Mouse (Mus musculus): ENCODE measurements around the gene Thsd4. TPM values are rescaled to one million over a fixed set of nuclear protein-coding genes. Genes with fewer than 3 reads are reported as not detected.

Thsd4 gene
- polyA plus RNA-seq, 1 experiment from 2014 or later = 6.4 TPM

DNA sequence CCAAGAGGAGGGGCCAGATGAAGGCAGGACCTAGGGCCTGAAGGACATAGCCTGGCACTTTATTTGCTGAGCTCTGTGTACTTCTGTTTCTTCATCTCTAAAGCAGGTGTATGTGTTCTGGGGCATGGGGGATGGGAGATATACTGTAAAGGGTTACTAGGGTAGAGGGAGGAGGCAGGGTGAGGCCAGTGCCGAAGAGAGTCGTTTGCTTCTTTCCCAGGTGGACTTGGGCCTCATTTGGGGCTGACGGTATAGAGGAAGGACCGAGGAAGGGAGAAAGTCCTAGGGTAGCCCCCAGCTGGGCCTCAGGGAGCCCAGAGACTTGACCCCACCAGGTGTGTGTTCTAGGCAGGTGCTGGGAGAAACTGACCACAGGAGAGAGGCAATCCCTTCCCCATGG lies 569.9 kb downstream of the Thsd4 start:
- no peak for ATAC-seq (ENCODE audit: low FRiP score)

DNA sequence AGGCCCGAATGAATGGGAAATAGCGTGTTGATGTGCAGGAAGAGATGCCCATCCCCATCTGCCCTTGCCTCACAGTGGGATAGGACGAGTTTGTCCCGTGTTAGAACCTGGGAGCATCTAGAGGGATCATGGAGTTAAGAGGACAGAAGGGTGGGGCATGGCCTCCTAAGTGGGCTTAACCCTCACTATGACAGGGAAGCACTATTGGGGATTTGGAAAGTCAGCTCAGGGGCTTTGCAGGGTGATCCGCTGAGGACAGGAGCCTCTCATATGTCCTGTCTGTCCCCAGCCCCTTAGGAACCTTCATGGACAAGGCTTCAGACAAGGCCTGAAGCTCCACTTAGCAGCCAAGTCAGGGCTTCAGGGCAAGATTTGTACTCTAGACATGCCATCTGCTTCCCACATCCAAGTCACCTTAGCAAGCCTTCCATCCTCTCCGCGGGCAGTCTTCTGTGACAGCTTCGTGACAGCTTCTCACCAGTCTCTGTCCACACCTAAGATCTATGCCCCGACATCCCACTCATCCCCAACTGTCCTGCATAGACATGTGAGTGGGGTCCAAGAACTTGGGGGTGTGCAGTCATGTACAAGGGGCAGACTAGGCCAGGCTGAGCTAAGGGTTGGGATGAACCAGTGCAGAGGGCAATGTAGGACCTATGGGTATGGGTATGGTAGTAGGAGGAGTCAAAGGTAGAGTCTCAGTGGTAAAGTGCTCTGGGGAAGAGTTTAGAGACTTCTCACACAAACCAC lies 570.7 kb downstream of the Thsd4 start:
- H3K4me3 ChIP-seq (replicated peaks; ENCODE audit: low read length) = no peak overlapping the region
- no peak for ATAC-seq (ENCODE audit: low FRiP score)

More for the DNA sequence above, 569.9 kb downstream of the Thsd4 start:
- Histone ChIP-seq H3K4me1 (replicated peaks; ENCODE audit: control insufficient read depth, insufficient read depth, low read length) (no peaks in the 10 kb centered on the region), H3K36me3 (replicated peaks; ENCODE audit: control insufficient read depth, insufficient read depth) (no peaks in the 10 kb centered on the region), H3K4me2 (replicated peaks) (no peak overlapping the region), H3K9ac (no peak overlapping the region), H3K27ac (no peak overlapping the region), H3K4me3 (replicated peaks; ENCODE audit: low read length) (no peak overlapping the region), H3K27me3 (ENCODE audit: control insufficient read depth, insufficient read depth, low read length) (no peaks in the 10 kb centered on the region), H3K9me3 (ENCODE audit: control insufficient read depth, low read length) (no peaks in the 10 kb centered on the region)
- WGBS = 90% methylated on average over 4 of the region's 4 CpGs
- DNase-seq (ENCODE audit: low spot score) = no peak

DNA sequence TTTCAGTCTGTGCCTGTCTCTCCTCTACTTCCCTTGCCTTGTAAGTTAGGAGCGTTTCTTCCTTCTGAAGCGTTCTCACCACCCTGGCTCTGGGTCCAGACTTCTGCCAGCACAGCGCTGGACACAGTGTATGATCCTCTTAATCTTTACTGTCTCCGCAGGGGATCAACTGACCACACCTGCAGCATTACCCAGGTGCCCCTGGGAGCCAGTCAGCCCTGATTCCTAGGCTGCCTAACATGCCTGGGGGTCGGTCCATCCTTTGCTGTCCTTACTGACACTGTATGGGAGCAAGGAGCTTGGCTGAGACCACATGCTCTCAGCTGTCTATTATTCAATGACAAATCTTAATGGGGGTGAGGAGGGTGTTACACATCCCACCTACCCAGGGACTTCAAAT lies 571.9 kb downstream of the Thsd4 start:
- WGBS = 95% methylated on average over 5 of the region's 5 CpGs
- Histone ChIP-seq H3K4me1 (replicated peaks; ENCODE audit: control insufficient read depth, insufficient read depth, low read length) (no peaks in the 10 kb centered on the region), H3K4me2 (replicated peaks) (no peak overlapping the region), H3K36me3 (replicated peaks; ENCODE audit: control insufficient read depth, insufficient read depth) (no peaks in the 10 kb centered on the region), H3K4me3 (replicated peaks; ENCODE audit: low read length) (no peak overlapping the region), H3K9me3 (ENCODE audit: control insufficient read depth, low read length) (no peaks in the 10 kb centered on the region), H3K9ac (no peak overlapping the region), H3K27ac (no peak overlapping the region), H3K27me3 (ENCODE audit: control insufficient read depth, insufficient read depth, low read length) (no peaks in the 10 kb centered on the region)
- no peak for DNase-seq (ENCODE audit: low spot score)
- no peak for ATAC-seq (ENCODE audit: low FRiP score)

More for the DNA sequence above, 570.7 kb downstream of the Thsd4 start:
- H3K9ac ChIP-seq = no peak overlapping the region
- no peaks in the 10 kb centered on the region for H3K36me3 ChIP-seq (replicated peaks; ENCODE audit: control insufficient read depth, insufficient read depth)
- no peaks in the 10 kb centered on the region for H3K4me1 ChIP-seq (replicated peaks; ENCODE audit: control insufficient read depth, insufficient read depth, low read length)
- H3K9me3 ChIP-seq (ENCODE audit: control insufficient read depth, low read length) = no peaks in the 10 kb centered on the region
- no peak overlapping the region for H3K4me2 ChIP-seq (replicated peaks)
- no peak overlapping the region for H3K27ac ChIP-seq
- DNase-seq (ENCODE audit: low spot score) = no peak
- H3K27me3 ChIP-seq (ENCODE audit: control insufficient read depth, insufficient read depth, low read length) = no peaks in the 10 kb centered on the region
- WGBS = 91% methylated on average over 9 of the region's 9 CpGs

DNA sequence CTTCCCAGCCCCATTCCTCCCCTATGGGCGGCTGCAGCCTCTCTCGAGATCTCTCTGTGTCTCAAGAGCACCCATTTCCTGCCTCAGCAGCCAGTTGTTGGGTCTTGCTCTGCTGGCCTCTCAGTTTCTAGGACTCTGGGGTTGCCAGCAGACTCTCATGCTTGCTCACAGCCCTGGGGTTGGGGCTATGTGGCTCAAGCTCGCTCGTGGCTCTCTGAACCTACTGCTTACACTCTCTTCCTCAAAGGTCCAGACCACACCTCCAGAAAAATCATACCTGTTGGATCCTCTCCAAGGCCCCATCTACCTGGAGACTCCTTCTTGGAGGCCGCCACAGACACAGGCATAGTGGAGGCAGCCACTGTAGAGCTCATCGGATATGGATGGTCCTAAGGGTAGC lies 572.3 kb downstream of the Thsd4 start:
- no peaks in the 10 kb centered on the region for H3K9me3 ChIP-seq (ENCODE audit: control insufficient read depth, low read length)
- H3K27ac ChIP-seq = no peak overlapping the region
- no peaks in the 10 kb centered on the region for H3K36me3 ChIP-seq (replicated peaks; ENCODE audit: control insufficient read depth, insufficient read depth)
- WGBS = 89% methylated on average over 6 of the region's 6 CpGs
- ATAC-seq (ENCODE audit: low FRiP score) (no peak), DNase-seq (ENCODE audit: low spot score) (no peak)
- no peaks in the 10 kb centered on the region for H3K4me1 ChIP-seq (replicated peaks; ENCODE audit: control insufficient read depth, insufficient read depth, low read length)
- no peak overlapping the region for H3K4me3 ChIP-seq (replicated peaks; ENCODE audit: low read length)
- no peaks in the 10 kb centered on the region for H3K27me3 ChIP-seq (ENCODE audit: control insufficient read depth, insufficient read depth, low read length)
- no peak overlapping the region for H3K9ac ChIP-seq
- H3K4me2 ChIP-seq (replicated peaks) = no peak overlapping the region

DNA sequence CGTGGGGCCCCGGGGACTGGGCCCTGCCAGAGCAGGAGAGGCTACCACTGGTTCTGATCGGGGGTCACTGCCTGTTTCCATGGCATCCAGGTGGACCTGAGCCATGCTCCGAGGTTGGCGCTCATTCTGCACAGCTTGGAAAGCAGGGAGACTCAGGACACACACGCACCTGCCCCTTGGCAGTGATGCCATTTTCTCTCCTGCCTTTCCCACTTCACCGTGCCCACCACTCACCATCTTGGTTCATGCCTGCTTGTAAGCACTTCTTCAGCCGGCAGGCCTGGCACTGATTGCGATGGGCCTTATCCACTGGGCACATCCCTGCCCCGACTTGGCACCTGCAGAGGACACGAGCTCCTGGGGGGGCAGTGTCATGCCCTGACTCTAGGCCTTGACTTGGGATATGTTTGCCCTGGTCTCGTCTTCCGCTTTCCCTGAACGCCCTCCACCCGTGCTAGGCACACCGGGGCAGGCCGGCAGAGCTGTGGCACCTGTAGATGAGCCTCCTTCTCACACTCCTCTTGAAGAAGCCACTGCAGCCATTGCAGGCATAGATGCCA lies 573.1 kb downstream of the Thsd4 start:
- DNase-seq (ENCODE audit: low spot score) = no peak
- Histone ChIP-seq H3K9me3 (ENCODE audit: control insufficient read depth, low read length) (no peaks in the 10 kb centered on the region), H3K27ac (no peak overlapping the region), H3K4me2 (replicated peaks) (no peak overlapping the region), H3K4me3 (replicated peaks; ENCODE audit: low read length) (no peak overlapping the region), H3K4me1 (replicated peaks; ENCODE audit: control insufficient read depth, insufficient read depth, low read length) (no peaks in the 10 kb centered on the region), H3K9ac (no peak overlapping the region), H3K27me3 (ENCODE audit: control insufficient read depth, insufficient read depth, low read length) (no peaks in the 10 kb centered on the region), H3K36me3 (replicated peaks; ENCODE audit: control insufficient read depth, insufficient read depth) (no peaks in the 10 kb centered on the region)
- 88% methylated on average over 17 of the region's 17 CpGs for WGBS
- ATAC-seq (ENCODE audit: low FRiP score) = no peak

DNA sequence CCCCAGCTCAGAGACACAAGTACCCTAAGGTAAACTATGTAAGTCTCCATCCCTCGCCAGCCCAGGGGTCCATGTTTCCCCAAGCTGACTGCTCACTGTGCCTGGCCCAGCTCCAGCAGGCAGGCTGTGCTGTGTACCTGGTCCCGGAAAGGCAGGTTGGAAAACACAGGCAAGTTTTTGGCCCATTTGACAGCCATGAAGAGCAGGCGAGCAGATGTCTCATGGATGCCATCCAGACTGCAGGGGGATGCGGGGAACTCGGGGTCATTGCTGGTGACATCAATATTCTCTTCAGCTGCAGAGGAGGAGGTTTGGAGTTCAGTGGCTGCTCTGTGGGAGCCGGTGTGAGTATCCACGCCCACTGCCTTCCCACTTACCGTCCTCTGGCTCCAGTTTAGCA lies 573.6 kb downstream of the Thsd4 start:
- WGBS = 64% methylated on average over 8 of the region's 8 CpGs
- H3K4me2 ChIP-seq (replicated peaks) = no peak overlapping the region
- no peaks in the 10 kb centered on the region for H3K27me3 ChIP-seq (ENCODE audit: control insufficient read depth, insufficient read depth, low read length)
- H3K9ac ChIP-seq = no peak overlapping the region
- H3K27ac ChIP-seq = no peak overlapping the region
- no peaks in the 10 kb centered on the region for H3K4me1 ChIP-seq (replicated peaks; ENCODE audit: control insufficient read depth, insufficient read depth, low read length)
- ATAC-seq (ENCODE audit: low FRiP score) (no peak), DNase-seq (ENCODE audit: low spot score) (no peak)
- no peaks in the 10 kb centered on the region for H3K9me3 ChIP-seq (ENCODE audit: control insufficient read depth, low read length)
- H3K4me3 ChIP-seq (replicated peaks; ENCODE audit: low read length) = no peak overlapping the region
- H3K36me3 ChIP-seq (replicated peaks; ENCODE audit: control insufficient read depth, insufficient read depth) = no peaks in the 10 kb centered on the region

DNA sequence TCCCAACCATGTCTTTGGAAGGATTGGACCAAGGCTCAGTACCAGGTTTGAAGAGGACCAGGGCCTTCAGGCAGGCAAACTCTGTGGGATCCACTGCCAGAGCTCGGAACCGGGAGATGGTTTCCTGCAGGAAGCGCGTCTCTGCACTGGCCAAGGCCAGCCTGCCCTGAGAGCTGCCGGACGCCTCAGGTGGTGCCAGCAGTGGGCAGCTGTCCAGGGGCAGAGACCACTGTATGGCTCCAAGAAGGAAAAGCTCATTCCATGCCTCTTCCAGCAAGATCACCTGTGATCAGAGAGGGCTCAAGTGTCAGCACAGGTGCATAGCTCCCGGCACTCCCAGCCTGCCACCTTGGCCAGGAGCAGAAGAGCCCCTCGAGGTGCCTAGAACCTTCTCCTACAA lies 574.6 kb downstream of the Thsd4 start:
- WGBS = 87% methylated on average over 8 of the region's 8 CpGs
- DNase-seq (ENCODE audit: low spot score) = no peak
- no peak overlapping the region for H3K4me2 ChIP-seq (replicated peaks)

DNA sequence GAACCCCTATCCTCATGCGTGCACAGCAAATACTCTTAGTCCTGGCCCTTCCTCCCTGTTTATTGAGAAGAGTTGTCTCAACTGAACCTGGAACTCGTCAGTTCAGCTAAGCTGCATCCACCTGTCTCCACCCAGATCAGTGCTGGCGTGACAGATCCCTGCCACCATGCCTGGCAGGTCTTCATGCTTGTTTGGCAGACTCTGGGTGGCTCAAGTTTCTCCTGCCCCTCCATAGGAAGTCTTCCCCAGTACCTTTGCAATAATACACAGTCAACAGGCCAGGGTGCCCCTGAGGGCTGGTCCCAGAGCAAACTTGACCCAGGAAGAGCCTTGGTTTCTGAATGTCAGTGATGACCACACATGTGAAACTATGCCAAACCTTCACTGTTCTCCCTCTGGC lies 576.6 kb downstream of the Thsd4 start:
- ATAC-seq (ENCODE audit: low FRiP score) = no peak
- WGBS = 86% methylated on average over 3 of the region's 3 CpGs

More for the DNA sequence above, 574.6 kb downstream of the Thsd4 start:
- Histone ChIP-seq H3K4me1 (replicated peaks; ENCODE audit: control insufficient read depth, insufficient read depth, low read length) (no peaks in the 10 kb centered on the region), H3K27ac (no peak overlapping the region), H3K9me3 (ENCODE audit: control insufficient read depth, low read length) (no peaks in the 10 kb centered on the region), H3K9ac (no peak overlapping the region), H3K27me3 (ENCODE audit: control insufficient read depth, insufficient read depth, low read length) (no peaks in the 10 kb centered on the region), H3K4me3 (replicated peaks; ENCODE audit: low read length) (no peak overlapping the region), H3K36me3 (replicated peaks; ENCODE audit: control insufficient read depth, insufficient read depth) (no peaks in the 10 kb centered on the region)
- ATAC-seq (ENCODE audit: low FRiP score) = no peak

DNA sequence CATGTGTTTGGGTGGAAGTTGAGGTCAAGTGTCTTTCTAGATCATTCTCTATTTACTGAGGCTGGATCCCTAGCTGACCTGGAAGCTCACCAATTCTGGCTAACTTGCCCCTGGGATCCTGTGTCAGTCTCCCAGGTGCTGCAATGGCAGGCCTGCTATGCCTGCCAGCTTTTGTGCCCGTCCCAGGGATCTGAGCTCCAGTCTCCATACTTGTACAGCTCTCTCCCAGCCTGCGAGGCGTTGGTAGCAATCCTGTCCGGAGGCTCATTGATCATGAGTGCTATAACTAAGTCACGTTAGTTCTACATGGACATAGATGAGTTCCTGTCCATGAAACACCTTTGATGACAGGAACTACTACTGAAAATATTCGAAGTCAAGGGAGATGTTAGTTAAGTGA lies 578.0 kb downstream of the Thsd4 start:
- WGBS = 89% methylated on average over 6 of the region's 6 CpGs
- no peaks in the 10 kb centered on the region for H3K4me1 ChIP-seq (replicated peaks; ENCODE audit: control insufficient read depth, insufficient read depth, low read length)

More for the DNA sequence above, 576.6 kb downstream of the Thsd4 start:
- no peak overlapping the region for H3K4me2 ChIP-seq (replicated peaks)
- no peaks in the 10 kb centered on the region for H3K36me3 ChIP-seq (replicated peaks; ENCODE audit: control insufficient read depth, insufficient read depth)
- no peak overlapping the region for H3K27ac ChIP-seq
- H3K27me3 ChIP-seq (ENCODE audit: control insufficient read depth, insufficient read depth, low read length) = no peaks in the 10 kb centered on the region
- no peak overlapping the region for H3K4me3 ChIP-seq (replicated peaks; ENCODE audit: low read length)
- H3K9ac ChIP-seq = no peak overlapping the region
- H3K9me3 ChIP-seq (ENCODE audit: control insufficient read depth, low read length) = no peaks in the 10 kb centered on the region
- DNase-seq (ENCODE audit: low spot score) = no peak
- no peaks in the 10 kb centered on the region for H3K4me1 ChIP-seq (replicated peaks; ENCODE audit: control insufficient read depth, insufficient read depth, low read length)

More for the DNA sequence above, 578.0 kb downstream of the Thsd4 start:
- no peaks in the 10 kb centered on the region for H3K27me3 ChIP-seq (ENCODE audit: control insufficient read depth, insufficient read depth, low read length)
- H3K4me2 ChIP-seq (replicated peaks) = no peak overlapping the region
- ATAC-seq (ENCODE audit: low FRiP score) = no peak
- H3K36me3 ChIP-seq (replicated peaks; ENCODE audit: control insufficient read depth, insufficient read depth) = no peaks in the 10 kb centered on the region
- H3K4me3 ChIP-seq (replicated peaks; ENCODE audit: low read length) = no peak overlapping the region
- H3K9me3 ChIP-seq (ENCODE audit: control insufficient read depth, low read length) = no peaks in the 10 kb centered on the region
- no peak overlapping the region for H3K27ac ChIP-seq
- H3K9ac ChIP-seq = no peak overlapping the region
- no peak for DNase-seq (ENCODE audit: low spot score)

Data from hindbrain, embryonic 14.5 days (tissue).